Mouse (Mus musculus): ENCODE measurements around the gene 1500009L16Rik. TPM values are rescaled to one million over a fixed set of nuclear protein-coding genes. Genes with fewer than 3 reads are reported as not detected.

1500009L16Rik gene
- total RNA-seq, 2 experiments from 2014 or later: 25.7 to 31.4 TPM

- DNase-seq (ENCODE audit: low spot score in 2 of 2): no peak
- intact Hi-C loops (cut with DNase I): no loop called here
Measured at GRCm38 (mm10) chr10:83753056-83753455, 30.4 kb downstream of the 1500009L16Rik start.

GRCm38 (mm10) chr10:83757343-83757962 lies 34.8 kb downstream of the 1500009L16Rik start:
- DNase-seq (ENCODE audit: low spot score in 2 of 2): no peak
- intact Hi-C loops (cut with DNase I): no loop called here

- peak in 1 of 2 experiments; percentile 16 for DNase-seq (ENCODE audit: low spot score in 2 of 2)
- intact Hi-C loops (cut with DNase I): no loop called here
Measured at GRCm38 (mm10) chr10:83758732-83759131, 36.1 kb downstream of the 1500009L16Rik start.

- intact Hi-C loops (cut with DNase I): no loop called here
- DNase-seq (ENCODE audit: low spot score in 2 of 2): no peak
Measured at GRCm38 (mm10) chr10:83760535-83760934, 37.9 kb downstream of the 1500009L16Rik start.

GRCm38 (mm10) chr10:83763891-83764290 lies 41.2 kb downstream of the 1500009L16Rik start:
- intact Hi-C loops (cut with DNase I): no loop called here

GRCm38 (mm10) chr10:83766882-83767281 lies 44.2 kb downstream of the 1500009L16Rik start:
- DNase-seq (ENCODE audit: low spot score in 2 of 2): no peak
- intact Hi-C loops (cut with DNase I): no loop called here

More at GRCm38 (mm10) chr10:83763891-83764290, 41.2 kb downstream of the 1500009L16Rik start:
- no peak for DNase-seq (ENCODE audit: low spot score in 2 of 2)

GRCm38 (mm10) chr10:83776272-83776878 lies 53.7 kb downstream of the 1500009L16Rik start:
- peak; percentile 81 to 91 for DNase-seq (ENCODE audit: low spot score in 2 of 2)
- intact Hi-C loops (cut with DNase I): no loop called here

GRCm38 (mm10) chr10:83777253-83777652 lies 54.6 kb downstream of the 1500009L16Rik start:
- intact Hi-C loops (cut with DNase I): no loop called here

GRCm38 (mm10) chr10:83781854-83782253 lies 59.2 kb downstream of the 1500009L16Rik start:
- DNase-seq (ENCODE audit: low spot score in 2 of 2): no peak
- intact Hi-C loops (cut with DNase I): no loop called here

More at GRCm38 (mm10) chr10:83777253-83777652, 54.6 kb downstream of the 1500009L16Rik start:
- DNase-seq (ENCODE audit: low spot score in 2 of 2): peak in 1 of 2 experiments; percentile 50

- no peak for DNase-seq (ENCODE audit: low spot score in 2 of 2)
- intact Hi-C loops (cut with DNase I): no loop called here
Measured at GRCm38 (mm10) chr10:83782371-83783120, 59.9 kb downstream of the 1500009L16Rik start.

- DNase-seq (ENCODE audit: low spot score in 2 of 2): peak; percentile 47 to 49
- intact Hi-C loops (cut with DNase I): no loop called here
Measured at GRCm38 (mm10) chr10:83785003-83785402, 62.3 kb downstream of the 1500009L16Rik start.

GRCm38 (mm10) chr10:83785627-83786392 lies 63.1 kb downstream of the 1500009L16Rik start:
- no peak for DNase-seq (ENCODE audit: low spot score in 2 of 2)
- intact Hi-C loops (cut with DNase I): no loop called here

- intact Hi-C loops (cut with DNase I): no loop called here
- DNase-seq (ENCODE audit: low spot score in 2 of 2): no peak
Measured at GRCm38 (mm10) chr10:83795088-83795487, 72.4 kb downstream of the 1500009L16Rik start.

- no peak for DNase-seq (ENCODE audit: low spot score in 2 of 2)
- intact Hi-C loops (cut with DNase I): no loop called here
Measured at GRCm38 (mm10) chr10:83795500-83795899, 72.8 kb downstream of the 1500009L16Rik start.

- no peak for DNase-seq (ENCODE audit: low spot score in 2 of 2)
- intact Hi-C loops (cut with DNase I): no loop called here
Measured at GRCm38 (mm10) chr10:83804021-83804420, 81.4 kb downstream of the 1500009L16Rik start.

GRCm38 (mm10) chr10:83805201-83805718 lies 82.6 kb downstream of the 1500009L16Rik start:
- DNase-seq (ENCODE audit: low spot score in 2 of 2): peak in 1 of 2 experiments; percentile 22
- intact Hi-C loops (cut with DNase I): no loop called here

- intact Hi-C loops (cut with DNase I): no loop called here
- no peak for DNase-seq (ENCODE audit: low spot score in 2 of 2)
Measured at GRCm38 (mm10) chr10:83807251-83807650, 84.6 kb downstream of the 1500009L16Rik start.

Data from left cerebral cortex, postnatal 14 days (tissue).